Mouse (Mus musculus): ENCODE measurements around the gene Ppp1r12b. TPM values are rescaled to one million over a fixed set of nuclear protein-coding genes. Genes with fewer than 3 reads are reported as not detected.

The Ppp1r12b gene
- total RNA-seq (2014; fragmentation: Nextera tagmentation) (2.8 and 6.2 TPM in 2 replicates), total RNA-seq (2017) (6.1 and 6.3 TPM in 2 replicates)

DNA sequence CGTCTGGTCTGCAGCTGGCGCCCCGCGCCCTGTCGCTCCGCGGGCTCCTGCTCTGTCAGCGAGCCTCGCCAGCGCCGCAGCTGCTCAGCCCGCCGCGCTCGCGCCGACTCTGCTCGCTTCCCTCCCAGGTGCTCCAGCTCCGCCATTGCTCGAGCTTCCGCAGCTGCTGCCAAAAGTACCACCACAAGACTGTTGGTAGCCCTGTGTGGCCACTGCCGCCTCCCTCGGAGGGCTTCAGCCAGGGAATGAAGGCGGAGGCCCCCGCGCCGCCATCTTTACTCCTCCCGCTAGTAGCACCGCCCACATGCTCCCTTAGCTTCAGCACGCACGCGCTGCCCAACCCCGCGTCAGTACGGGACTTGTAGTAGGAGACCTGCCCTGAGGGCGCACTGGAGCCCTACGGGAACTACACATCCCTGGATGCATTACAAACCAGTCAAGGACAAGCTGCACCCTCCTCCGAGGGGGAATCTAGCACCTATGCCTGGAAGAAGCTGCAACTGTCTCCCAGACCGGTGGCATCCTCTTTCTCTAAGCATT, at the start of gene Ppp1r12b:
Ppp1r12b (minus strand) TSS at position 306 of the 540 bp plus-strand sequence.
- ATAC-seq (replicated peaks; ENCODE audit: poor library complexity, severe bottlenecking): peak; percentile 99

DNA sequence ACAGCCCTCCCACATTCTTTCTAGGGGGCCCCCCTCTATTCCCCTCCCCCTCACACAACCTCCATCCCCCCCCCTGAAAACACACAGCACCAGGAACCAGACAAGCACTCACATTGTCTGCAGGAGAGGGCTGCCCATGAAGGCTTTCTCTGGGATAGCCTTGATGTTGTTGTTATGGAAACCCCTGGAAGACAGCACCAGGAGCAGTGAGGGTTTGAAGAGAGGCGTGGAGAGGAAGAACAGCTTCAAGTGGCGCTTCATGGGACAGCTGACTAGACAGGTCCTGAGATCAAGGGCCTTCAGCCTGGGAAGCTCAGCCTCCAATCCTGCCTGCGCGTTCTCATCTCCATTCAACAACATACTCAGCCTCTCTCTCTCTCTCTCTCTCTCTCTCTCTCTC, 47.6 kb upstream of the Ppp1r12b start:
- ATAC-seq (replicated peaks; ENCODE audit: poor library complexity, severe bottlenecking): no peak

DNA sequence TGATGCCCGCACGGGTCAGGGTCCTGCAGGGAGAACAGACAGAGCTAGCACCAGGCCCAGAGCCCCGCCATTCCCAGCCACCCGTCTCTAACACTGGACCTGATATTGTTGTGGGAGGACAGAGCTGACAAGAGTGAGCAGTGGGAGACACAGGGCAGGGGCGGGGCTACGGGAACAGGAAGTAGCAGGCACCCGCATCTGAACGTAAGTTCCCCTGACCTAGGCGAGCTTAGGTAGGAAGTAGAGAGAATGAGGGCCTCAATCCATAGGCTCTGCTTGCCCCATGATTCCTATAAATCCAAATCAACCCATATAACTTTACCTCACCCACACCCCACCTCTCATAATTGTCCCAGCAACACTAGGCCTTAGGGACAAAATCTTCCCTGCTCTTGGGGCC, 44.8 kb upstream of the Ppp1r12b start:
- ATAC-seq (replicated peaks; ENCODE audit: poor library complexity, severe bottlenecking): peak; percentile 80

DNA sequence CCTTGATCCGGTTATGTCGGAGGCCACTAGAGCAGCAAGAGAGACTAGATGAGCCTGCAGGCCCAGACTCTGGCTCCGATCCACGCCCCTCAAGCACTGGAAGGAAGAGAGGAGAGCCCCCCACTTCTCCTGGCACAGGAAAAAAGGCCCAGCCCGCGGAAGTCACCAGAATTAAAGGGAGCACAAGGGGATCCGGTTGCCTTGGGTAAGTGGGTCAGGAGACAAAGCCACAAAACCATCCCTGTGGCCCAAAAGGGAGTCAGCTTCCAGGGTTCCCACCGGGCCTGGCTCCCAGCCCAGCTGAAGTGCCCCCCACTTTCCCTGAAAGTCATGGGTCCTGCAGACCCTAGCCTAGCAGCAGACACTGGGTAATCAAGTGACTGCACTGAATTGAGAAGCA, 42.5 kb upstream of the Ppp1r12b start:
- ATAC-seq (replicated peaks; ENCODE audit: poor library complexity, severe bottlenecking): no peak

DNA sequence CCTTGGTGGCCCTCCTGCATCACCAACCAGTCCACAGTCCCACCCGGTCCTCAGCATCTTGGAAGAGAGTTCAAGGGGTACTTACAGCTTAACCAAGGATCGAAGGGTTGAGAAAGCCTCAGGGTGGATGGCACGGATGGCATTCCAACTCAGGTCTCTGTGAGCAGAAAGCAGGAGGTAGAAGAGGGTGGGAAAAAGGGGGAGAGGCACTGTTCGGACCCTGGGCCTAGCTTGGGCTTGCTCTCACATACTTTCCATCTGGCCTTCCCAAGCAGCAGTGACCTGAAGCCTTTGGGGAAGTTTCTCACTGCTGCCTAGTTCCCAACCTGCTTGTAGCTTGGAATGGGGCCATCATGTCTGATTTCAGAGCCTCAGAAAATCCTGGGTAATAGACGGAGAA, 41.8 kb upstream of the Ppp1r12b start:
- no peak for ATAC-seq (replicated peaks; ENCODE audit: poor library complexity, severe bottlenecking)

DNA sequence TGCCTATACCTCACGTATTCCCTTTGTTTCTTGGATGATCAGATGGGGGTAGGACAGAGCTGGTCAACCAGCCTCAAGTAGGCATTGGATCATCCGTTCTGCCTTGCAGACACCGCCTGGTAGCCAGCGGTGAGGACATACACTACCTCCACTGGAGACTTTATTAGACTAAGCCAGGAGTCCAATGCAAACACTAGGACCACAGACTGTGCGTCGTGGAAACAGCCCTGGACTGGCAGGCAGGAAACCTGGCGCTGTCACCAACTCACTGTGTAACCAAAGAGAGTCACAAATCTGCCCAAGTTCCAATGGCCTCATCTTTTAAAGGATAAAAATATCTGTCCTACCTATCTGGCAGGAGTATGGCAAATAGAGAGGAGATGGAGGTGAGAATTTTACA, 40.7 kb upstream of the Ppp1r12b start:
- no peak for ATAC-seq (replicated peaks; ENCODE audit: poor library complexity, severe bottlenecking)

DNA sequence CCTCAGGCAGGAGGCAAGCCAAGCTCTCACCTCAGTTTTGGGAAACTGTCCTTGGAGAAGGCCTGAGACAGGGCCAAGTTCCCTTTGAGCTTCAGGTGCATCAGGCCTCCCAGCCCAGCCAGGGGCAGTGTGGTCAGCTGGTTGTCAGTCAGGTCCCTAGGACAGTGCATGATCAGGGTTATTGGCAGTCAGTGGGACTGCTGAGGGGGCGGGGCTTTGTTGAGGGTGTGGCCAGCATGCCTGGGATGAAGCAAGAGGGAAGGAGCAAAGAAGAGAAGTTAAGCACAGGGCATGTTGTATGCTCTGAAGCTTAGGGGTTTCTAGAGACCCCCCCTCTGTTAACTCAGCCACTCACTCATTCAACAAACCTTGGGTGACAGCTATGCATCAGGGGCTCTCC, 40.2 kb upstream of the Ppp1r12b start:
- ATAC-seq (replicated peaks; ENCODE audit: poor library complexity, severe bottlenecking): peak; percentile 69

DNA sequence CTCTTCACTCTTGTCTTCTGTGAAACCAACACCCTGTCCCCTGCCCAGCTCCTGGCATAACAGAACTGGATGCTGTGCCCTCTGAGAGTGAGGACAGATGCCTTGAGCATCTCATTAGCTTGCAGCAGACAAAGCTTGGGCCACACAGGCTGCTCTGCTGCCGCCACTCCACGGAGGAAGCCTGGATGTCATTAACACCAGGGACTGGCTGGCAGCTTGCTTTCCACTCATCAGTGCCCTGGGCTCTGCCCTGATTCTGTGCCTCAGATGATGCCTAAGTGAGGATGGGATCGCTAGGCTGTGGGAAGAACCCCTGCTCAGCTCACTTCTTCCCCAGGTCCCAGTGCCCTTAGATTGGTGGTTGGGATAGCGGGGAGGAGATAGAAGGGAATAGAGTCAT, 39.7 kb upstream of the Ppp1r12b start:
- ATAC-seq (replicated peaks; ENCODE audit: poor library complexity, severe bottlenecking): no peak

DNA sequence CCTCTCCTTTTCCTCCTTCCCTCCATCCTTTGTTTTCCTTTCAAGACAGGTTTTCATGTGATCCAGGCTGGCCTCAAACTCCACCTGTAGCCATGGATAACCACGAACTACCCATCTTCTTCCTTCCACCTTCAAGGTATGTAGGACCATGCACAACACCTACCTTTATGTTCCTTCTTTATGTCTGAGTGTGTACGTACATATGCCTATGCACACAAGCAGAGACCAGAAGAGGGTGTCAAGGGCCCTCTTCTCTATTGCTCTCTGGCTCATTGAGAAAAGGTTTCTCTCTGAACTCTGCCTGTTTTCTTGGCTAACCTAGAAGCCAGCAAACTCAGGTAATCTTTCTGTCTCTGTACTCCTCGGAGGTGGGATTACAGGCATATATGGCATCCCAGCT, 39.0 kb upstream of the Ppp1r12b start:
- ATAC-seq (replicated peaks; ENCODE audit: poor library complexity, severe bottlenecking): no peak

DNA sequence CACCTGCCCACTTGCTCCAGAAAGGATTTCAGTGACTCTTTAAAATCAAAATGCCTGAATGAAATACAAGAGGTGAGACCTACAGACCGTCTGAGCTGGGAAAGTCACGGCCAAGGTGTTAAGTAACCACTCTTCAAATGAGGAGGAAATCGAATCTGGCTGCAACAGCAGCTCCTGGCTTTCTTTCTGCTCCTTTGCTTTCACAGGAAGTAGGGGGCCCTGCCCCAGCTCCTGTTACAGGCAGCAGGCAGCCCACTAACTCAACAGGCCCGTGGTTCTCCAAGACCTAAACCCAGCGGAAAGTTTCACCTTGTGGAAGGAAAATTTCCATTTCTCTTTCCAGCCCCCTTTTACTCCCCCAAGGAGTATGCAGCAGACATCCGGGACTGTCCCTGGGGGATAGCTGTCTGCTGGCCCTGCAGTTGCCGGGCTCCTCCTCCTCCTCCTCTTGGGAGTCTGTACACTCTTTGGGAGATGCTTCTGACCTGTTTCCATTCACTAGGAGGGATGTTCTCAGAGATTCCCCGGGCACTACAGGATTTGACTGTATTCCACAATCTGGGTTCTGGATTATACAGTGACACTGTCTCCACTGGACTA, 36.4 kb upstream of the Ppp1r12b start:
- ATAC-seq (replicated peaks; ENCODE audit: poor library complexity, severe bottlenecking): no peak

DNA sequence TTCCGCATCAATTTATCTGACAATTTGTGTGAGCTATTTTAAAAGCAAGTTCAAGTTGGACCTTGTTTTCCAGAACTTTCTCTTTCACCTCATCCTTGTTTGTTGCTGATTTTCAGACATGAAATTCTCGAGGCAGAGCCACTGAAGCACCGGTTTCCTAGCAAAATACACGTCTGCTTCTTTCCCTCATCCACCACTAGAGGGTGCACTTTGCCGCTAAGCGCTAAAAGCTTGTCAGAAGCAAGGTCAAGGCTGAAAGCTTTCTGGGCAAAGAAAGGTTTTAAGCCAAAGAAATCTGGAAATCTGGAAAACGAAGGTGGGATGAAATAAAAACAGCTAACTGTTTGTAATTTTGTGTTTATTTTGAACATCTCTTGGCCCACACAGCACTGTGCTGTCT, 33.6 kb upstream of the Ppp1r12b start:
- ATAC-seq (replicated peaks; ENCODE audit: poor library complexity, severe bottlenecking): peak; percentile 50; the same call in 1 of the 2 replicates

DNA sequence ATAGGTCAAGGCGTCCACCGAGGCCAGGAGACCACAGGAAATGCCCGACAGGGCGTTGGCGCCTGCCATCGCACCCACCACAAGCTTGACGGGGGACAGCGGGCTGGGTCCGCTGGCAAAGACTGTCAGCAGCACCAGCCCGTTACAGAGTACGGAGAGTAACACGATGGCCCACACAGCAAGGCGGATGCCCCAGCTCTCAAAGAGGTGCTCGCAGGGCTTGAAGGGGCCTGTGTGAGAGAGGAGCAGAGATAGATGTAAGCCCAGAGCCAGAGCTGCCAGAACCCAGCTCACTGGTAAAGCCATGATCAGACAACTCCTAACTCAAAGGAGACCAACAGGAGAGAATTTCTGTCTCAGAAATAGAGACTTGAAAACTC, 32.2 kb upstream of the Ppp1r12b start:
- ATAC-seq (replicated peaks; ENCODE audit: poor library complexity, severe bottlenecking): no peak

DNA sequence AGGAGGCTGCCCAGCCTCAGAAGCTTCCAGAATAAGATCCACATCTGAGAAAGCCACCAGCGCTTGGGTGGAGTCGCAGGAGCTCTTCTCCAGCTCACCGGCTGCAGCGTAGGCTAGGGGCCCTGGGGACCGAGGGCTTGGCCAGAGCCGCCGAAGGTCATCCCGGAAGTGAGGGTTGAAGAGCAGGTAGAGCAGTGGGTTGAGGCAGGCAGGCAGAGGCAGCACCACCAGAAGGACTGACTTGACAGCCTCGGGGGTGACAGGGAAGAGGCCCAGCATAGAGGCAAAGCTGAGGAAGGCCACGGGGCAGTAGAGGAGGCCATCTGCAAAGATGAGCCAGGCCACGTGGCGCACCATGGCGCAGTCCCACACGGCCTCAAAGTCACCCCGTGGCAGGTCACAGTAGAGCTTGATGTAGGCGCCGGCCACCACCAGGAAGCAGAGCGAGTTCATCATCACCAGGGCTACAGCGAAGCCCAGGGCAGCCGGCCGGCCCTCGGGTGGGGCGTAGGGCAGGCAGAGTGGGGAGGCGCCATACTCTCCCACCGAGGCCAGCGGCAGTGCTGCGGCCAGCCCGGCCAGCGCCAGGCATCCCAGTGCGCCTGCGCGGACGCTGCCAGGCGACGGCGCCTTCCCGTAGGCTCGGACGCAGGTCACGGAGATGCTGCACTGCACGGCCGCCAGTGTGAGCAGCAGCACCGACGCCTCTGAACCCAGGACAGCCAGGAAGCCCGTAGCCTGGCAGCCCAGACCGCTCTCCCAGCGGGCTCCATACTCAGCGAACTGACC, 31.6 kb upstream of the Ppp1r12b start:
- peak; percentile 70 for ATAC-seq (replicated peaks; ENCODE audit: poor library complexity, severe bottlenecking)

DNA sequence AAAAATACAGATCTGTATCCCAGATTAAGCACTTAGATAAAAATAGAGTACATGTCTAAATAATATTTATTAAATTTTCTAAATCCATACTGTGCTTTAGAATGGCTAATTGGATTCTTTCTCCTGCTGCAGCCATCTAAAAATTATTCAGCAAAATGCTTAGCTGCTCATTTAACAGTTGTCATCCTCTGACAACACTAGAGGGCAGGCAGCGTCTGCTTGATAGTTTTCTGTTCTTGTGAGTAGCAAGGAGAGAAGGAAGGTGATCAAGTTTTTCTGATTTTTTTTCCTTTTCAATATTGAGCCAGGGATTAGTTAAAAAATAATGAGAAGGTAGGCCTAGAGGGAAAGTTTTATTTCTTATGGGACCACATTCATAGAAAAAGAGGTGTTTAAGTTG, 17.2 kb upstream of the Ppp1r12b start:
- ATAC-seq (replicated peaks; ENCODE audit: poor library complexity, severe bottlenecking): no peak

DNA sequence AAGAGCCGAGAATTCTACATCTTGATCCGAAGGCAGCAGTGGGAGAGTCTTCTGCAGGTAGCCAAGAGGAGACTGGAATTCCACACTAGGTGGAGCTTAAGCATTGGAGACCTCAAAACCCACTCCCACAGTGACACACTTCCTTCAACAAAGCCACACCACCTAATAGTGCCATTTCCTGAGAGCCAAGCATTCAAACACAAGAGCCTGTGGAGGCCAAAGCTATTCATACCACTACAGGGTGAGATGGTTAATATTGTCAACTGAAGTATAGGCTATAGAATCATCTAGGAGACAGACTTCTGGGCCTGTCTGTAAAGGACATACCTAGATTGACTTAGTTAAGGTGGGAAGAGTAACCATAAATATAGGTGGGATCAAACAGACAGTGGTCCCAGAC, 9.7 kb upstream of the Ppp1r12b start:
- ATAC-seq (replicated peaks; ENCODE audit: poor library complexity, severe bottlenecking): no peak

DNA sequence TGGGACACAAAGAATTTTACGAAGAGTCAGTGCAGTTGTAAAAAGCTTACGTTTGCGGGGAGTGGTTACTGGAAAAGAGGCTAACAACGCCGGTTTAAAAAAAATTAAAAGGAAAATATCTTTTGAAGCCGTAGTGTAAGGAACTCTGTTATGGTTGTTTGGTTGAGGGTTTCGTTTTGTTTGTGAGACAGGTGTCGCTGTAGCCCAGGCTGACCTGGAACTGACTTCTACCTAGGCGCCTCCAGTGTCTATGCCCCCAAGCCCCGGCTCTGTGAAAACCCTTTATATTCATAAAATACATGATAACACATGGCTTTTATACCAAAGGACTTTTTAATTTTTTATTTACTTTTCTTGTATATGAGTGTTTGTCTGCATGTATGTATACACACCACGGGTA, 7.1 kb upstream of the Ppp1r12b start:
- ATAC-seq (replicated peaks; ENCODE audit: poor library complexity, severe bottlenecking): 0 out of 2 replicates have a peak, but pooled peaks have one; percentile 18

DNA sequence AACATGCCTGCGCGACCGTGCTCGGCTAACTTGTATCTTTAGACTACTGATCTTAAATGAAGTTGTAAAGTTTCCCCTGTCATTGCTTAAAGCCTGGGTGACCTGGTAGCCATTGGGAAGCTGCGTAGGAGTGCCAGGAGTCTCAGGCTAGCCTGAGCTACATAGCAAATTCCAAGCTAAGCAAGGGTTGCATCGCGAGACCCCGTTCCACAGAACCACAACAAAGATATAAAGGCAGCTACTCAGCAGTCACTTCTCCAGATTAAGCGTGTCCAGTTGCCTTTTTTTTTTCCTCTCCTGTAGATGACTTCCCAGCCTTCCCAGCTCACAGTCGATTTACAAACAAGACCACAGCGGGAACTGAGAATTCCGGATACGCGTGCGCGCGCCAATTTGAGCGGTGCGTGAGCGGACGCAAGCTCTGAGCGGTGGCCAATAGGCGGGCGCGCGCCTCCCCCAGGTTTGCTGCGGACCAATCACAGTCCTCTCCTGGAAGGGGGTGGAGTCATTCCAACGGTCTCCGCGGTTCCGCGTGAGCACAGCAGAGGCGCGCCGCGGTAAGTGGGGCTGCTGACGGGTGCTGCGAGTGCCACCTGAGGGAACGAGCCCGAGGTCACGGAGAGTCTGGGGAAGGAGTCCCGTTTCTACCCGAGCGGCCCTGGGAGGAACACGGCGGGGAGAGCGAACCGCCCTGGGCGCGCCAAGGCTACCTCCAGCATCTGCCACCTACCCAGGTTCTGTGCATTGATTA, 6.5 kb upstream of the Ppp1r12b start, which contains the start of gene Ube2t:
Ube2t (plus strand) TSS at position 513 of the 751 bp plus-strand sequence.
- peak; percentile 100 for ATAC-seq (replicated peaks; ENCODE audit: poor library complexity, severe bottlenecking)

DNA sequence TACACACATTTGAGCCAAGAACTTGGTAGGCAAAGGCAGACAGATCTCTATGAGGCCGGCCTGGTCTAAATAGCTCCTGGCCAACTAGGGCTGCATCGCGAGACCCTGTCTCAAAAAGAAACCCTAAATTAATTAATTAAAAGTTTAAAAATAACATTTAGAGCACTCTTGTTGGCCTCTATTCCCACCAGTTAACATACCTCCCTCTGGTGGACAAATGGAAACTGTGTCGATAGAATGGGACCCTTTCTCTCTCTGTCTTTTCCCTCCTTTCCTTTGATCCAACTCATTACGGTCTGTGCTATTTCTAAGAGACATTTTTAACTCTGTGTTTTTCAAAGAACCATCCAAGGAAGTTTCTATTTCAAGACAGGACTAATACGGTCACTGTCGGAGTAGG, 4.9 kb upstream of the Ppp1r12b start:
- no peak for ATAC-seq (replicated peaks; ENCODE audit: poor library complexity, severe bottlenecking)

DNA sequence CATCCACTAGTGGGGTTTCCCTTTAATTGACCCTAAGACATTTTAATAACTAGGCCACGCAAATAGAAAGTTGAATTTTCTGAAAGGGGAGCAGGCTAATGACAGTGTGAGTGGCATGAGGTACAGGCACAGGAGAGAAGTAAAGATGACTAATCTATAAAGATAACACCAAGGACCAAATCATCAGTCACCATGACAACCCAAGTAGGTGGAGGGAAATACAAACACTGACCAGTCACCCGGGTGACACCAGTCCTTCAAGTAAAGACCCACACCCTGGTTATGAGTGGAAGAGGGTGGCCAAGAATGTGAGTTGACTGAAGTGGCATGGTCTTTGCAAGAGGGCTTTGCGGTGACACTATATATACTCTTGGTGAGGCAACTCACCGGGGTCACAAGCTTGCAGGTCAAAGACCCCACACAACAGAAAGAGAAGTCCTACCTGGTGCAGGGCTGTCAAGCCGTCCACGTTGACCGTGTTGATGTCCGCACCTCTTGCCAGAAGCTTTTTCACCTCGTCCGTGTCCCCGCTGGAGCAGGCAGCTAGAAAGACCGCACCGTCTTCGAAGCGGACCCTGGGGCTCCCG, 599 bp downstream of the Ppp1r12b start:
- 0 out of 2 replicates have a peak, but pooled peaks have one; percentile 3 for ATAC-seq (replicated peaks; ENCODE audit: poor library complexity, severe bottlenecking)

DNA sequence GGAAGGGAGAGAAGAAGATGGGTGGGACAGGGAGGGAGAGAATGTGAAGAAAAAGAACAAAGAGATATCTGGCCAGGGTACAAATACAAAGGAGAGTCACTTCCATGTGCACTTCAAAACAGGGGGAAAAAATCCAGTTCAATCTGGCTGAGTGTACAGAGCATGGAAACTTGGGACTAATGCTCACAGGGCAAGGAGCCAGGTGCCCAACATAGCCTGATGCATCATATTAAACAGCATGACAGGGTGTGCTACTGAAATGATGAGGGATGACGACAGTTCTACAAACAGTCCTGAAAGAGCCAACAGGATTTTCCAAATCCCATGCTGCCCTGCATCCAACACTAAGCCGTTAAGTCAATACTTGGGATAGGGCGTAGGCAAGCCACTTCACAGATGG, 5.8 kb downstream of the Ppp1r12b start:
- no peak for ATAC-seq (replicated peaks; ENCODE audit: poor library complexity, severe bottlenecking)
